Mouse (Mus musculus) B cell, adult (primary cell): ENCODE data around the gene BC048679. TPM values are rescaled to one million over a fixed set of nuclear protein-coding genes. Genes with fewer than 3 reads are reported as not detected.

Source experiments
- total RNA-seq: library from RNA; stranded (reverse); gene quantifications from 4 replicates; pipeline ENCODE4 v1.2.4, GENCODE M21; 2023; ENCODE audit not compliant: inconsistent age

The BC048679 gene
- total RNA-seq = not detected in 4 replicates

GRCm38 (mm10) chr7:81498181-81498580 lies at the start of gene BC048679:
BC048679 (minus strand) TSS chr7:81498281.

DNA sequence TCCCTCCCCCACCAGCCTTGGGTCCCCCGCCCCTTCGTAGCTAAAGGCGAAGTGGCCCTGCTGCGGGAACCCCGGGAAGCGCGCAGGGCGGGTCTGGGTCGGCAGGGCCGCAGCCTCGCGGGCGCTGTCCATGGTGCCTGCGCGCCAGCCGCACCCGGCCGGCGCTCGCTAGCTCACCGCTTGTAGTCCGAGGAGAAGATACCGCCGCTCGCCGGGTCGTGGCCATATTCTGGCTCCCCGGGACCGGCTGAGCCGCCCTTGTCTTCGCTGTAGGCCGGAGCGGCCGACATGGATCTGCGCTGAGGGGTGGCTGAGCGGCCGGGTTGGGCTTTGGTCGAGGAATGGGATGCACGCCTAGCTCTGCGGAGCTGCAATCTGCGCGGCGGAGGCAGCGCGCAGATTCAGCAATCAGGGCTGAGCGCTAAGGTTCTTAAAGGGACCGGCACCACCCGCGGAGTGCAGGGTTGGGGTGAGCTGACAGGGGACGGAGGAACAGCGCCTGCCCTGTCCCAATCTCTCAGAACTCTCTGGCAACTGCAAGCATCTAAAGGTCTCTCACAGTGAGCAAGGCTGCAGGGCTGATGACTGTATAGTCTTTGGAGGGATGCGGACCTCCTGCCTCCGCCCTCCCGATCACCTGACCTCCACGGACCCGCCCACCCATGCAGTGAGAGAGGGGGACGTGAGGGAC lies 4.6 kb downstream of the BC048679 start, which contains the start of gene Ap3b2:
Gene Ap3b2, minus strand, starts transcription at position 595 of the 691 bp plus-strand sequence.

DNA sequence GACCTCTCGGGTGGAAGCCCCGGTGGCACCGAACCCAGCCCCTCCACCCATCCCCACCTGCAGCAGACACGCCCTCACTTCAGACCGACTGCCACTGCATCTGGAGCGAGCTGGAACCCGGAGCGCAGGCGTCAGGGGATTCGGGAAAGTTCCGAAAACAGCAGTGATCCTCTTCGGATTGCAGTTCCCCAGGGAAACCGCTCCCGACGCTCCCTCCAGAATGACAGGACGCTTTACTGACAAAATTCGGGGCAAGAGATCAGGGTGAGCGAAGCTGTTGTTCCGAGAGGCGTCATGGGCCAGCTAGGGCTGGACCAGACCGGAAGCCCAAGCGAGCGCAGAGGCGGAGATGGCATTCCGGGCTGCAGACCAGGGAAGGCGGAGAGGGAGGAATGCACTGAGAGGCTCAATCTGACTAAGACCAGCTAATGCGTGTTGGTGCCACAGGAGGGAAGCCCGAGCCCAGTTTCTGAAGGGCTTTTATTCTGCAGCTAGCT lies 42.9 kb downstream of the BC048679 start, which contains the start of gene Cpeb1:
Gene Cpeb1, minus strand, starts transcription at position 311 of the 497 bp plus-strand sequence.

Other genes starting within 250 kb of the BC048679 start
- gene Rps17, start 153.0 kb downstream of the BC048679 start, total RNA-seq = 1,643 to 1,736 TPM (median 1,697 TPM) in 4 replicates
- not detected in 4 replicates for gene Cpeb1, start 42.8 kb downstream of the BC048679 start, total RNA-seq
- gene Ap3b2, start 4.4 kb downstream of the BC048679 start, total RNA-seq = not detected in 4 replicates
- 0.26 to 0.70 TPM (median 0.50 TPM) in 4 replicates for gene Fsd2, start 68.7 kb upstream of the BC048679 start, total RNA-seq
- 25.0 to 28.6 TPM (median 27.8 TPM) in 4 replicates for gene Whamm, start 73.0 kb upstream of the BC048679 start, total RNA-seq
- gene Homer2, start 209.2 kb upstream of the BC048679 start, total RNA-seq = not detected in 4 replicates